Mouse (Mus musculus) ES-E14 (cell line): ENCODE results near the gene Bpifc. TPM values are rescaled to one million over a fixed set of nuclear protein-coding genes. Genes with fewer than 3 reads are reported as not detected.

ENCODE experiments used
- DNase-seq: peaks from one replicate; pipeline ENCODE4 v3.0.0-alpha.2; 2013; ENCODE audit warnings: low read depth, low spot score
- H3K27ac ChIP-seq: 2 replicates; pipeline ENCODE4 v1.5.1; 2012; ENCODE audit warnings: low read depth, mild to moderate bottlenecking, low read length, moderate library complexity, mixed read lengths; ENCODE audit not compliant: poor library complexity, insufficient read depth, severe bottlenecking
- H3K36me3 ChIP-seq: 2 replicates; pipeline ENCODE4 v1.6.1; 2012; ENCODE audit warnings: mild to moderate bottlenecking, low read length, moderate library complexity, mixed read lengths; ENCODE audit not compliant: control insufficient read depth, poor library complexity, insufficient read depth, severe bottlenecking
- H3K4me1 ChIP-seq, 2 experiments: fragments of 150-350 bp in 1 of 2; sonication (generic) in 1 of 2; 2 replicates each; pipeline ENCODE4 v1.6.1; 2012; ENCODE audit warnings: low read length in 2 of 2, mild to moderate bottlenecking in 1 of 2, mixed read lengths in 1 of 2; ENCODE audit not compliant: control insufficient read depth in 2 of 2, insufficient read depth in 2 of 2, poor library complexity in 1 of 2
- H3K4me3 ChIP-seq, 2 experiments: fragments of 150-350 bp in 1 of 2; sonication (generic) in 1 of 2; 2 replicates each; pipeline ENCODE4 v1.5.1; 2012; ENCODE audit warnings: low read length in 2 of 2, low read depth in 1 of 2, mild to moderate bottlenecking in 1 of 2, mixed read lengths in 1 of 2; ENCODE audit not compliant: insufficient read depth in 1 of 2, poor library complexity in 1 of 2, severe bottlenecking in 1 of 2
- H3K9ac ChIP-seq: 2 replicates; pipeline ENCODE4 v1.6.1; 2012; ENCODE audit warnings: low read depth, mild to moderate bottlenecking, low read length, mixed read lengths; ENCODE audit not compliant: poor library complexity, insufficient read depth, severe bottlenecking
- H3K9me3 ChIP-seq: fragments of 150-350 bp; sonication (generic); 2 replicates; pipeline ENCODE4 v1.6.1; 2012; ENCODE audit warnings: low read depth, mild to moderate bottlenecking, low read length; ENCODE audit not compliant: control insufficient read depth, insufficient read depth
- CHD2 ChIP-seq: IDR thresholded peaks from 2 replicates; pipeline ENCODE4 v1.6.1; 2014; ENCODE audit warnings: mild to moderate bottlenecking, low read depth, low read length, inconsistent platforms
- HCFC1 ChIP-seq: IDR thresholded peaks from 2 replicates; pipeline ENCODE4 v1.6.1; 2012; ENCODE audit warnings: low read length, inconsistent platforms, borderline replicate concordance; ENCODE audit not compliant: insufficient read depth
- MAFK ChIP-seq: IDR thresholded peaks from 2 replicates; pipeline ENCODE4 v1.6.1; 2014; ENCODE audit warnings: mild to moderate bottlenecking, low read depth, low read length, inconsistent platforms; ENCODE audit not compliant: insufficient read depth
- ZC3H11A ChIP-seq: IDR thresholded peaks from 2 replicates; pipeline ENCODE4 v1.6.1; 2012; ENCODE audit warnings: low read depth, mild to moderate bottlenecking, inconsistent platforms, low read length, borderline replicate concordance
- ZNF384 ChIP-seq: IDR thresholded peaks from 2 replicates; pipeline ENCODE4 v1.6.1; 2012; ENCODE audit warnings: low read depth, low read length, inconsistent platforms
- in situ Hi-C, 2 experiments: fragments of 600-800 bp; cut with MboI; formaldehyde crosslinking; loops; one replicate each; pipeline ENCODE4 v1.15.1; 2025; ENCODE audit warnings: low sequenced_read_pairs in 2 of 2, inconsistent platforms in 1 of 2; ENCODE audit not compliant: unreplicated experiment in 2 of 2
- total RNA-seq: library from RNA; depleted of rRNA; stranded (reverse); fragments of 300-350 nt; gene quantifications from 2 replicates; pipeline ENCODE4 v1.2.3, GENCODE M21; 2012

Bpifc gene
- total RNA-seq, 1 experiment = not detected

DNA sequence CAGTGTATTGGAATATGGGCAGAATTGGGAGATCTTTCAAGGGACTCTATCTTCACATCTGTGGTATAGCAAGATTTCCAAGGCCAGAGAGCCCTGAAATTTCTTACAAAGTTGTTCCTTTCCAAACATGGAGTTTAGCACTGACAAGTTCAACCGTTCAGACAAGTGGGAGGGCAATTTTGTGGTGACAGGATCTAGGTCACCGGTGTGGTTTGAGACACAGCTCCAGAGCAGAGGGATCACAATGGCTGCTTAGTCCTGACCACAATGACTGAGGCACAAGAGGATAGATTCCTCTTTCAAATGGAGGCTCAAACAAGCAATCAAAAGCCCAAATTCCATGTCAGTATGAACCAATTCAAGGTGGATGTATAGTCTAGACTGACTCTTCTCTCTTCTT, 523 bp downstream of the Bpifc start:
- in situ Hi-C loops = no loop called here
- no peak overlapping the region for H3K9ac ChIP-seq

GRCm38 (mm10) chr10:86010636-86011035, 1.1 kb downstream of the Bpifc start:
- in situ Hi-C loops = no loop called here
- no peaks in the 10 kb centered on the region for H3K9me3 ChIP-seq
- no peak overlapping the region for H3K4me3 ChIP-seq
- H3K4me1 ChIP-seq = no peaks in the 10 kb centered on the region
- TF ChIP-seq HCFC1 (no peak), MAFK (no peak), ZC3H11A (no peak), CHD2 (no peak), ZNF384 (no peak)
- no peak overlapping the region for H3K27ac ChIP-seq
- H3K36me3 ChIP-seq = no peaks in the 10 kb centered on the region
- no peak overlapping the region for H3K9ac ChIP-seq
- DNase-seq = no peak

More for the DNA sequence above, 523 bp downstream of the Bpifc start:
- Histone ChIP-seq H3K9me3 (no peaks in the 10 kb centered on the region), H3K4me1 (no peaks in the 10 kb centered on the region), H3K27ac (no peak overlapping the region), H3K4me3 (no peak overlapping the region), H3K36me3 (no peaks in the 10 kb centered on the region)
- no peak for DNase-seq
- no peak for TF ChIP-seq ZC3H11A

DNA sequence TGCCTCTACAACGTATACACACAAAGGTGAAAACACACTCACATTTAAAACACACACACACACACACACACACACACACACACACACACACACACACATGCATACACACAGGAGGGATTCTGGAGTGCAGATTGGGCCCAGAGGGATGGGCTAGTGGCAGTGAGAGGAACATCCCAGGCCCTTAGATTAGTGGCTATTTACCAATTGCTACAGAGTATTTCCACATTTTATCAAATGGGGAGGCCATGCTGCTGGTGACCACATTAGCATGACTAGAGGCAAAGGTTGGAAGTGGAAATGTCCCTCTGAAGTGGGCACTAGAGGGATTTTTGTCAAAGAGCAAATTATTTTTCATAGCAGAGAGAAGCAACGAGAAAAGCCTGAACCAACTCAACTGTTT, 2.0 kb downstream of the Bpifc start:
- Histone ChIP-seq H3K4me1 (no peaks in the 10 kb centered on the region), H3K9ac (no peak overlapping the region), H3K9me3 (no peaks in the 10 kb centered on the region), H3K27ac (no peak overlapping the region), H3K36me3 (no peaks in the 10 kb centered on the region), H3K4me3 (no peak overlapping the region)
- in situ Hi-C loops = no loop called here
- no peak for DNase-seq
- TF ChIP-seq HCFC1 = no peak
- no peak for TF ChIP-seq ZNF384
- no peak for TF ChIP-seq MAFK
- TF ChIP-seq CHD2 = no peak
- no peak for TF ChIP-seq ZC3H11A

- H3K9ac ChIP-seq = no peak overlapping the region
- no peak overlapping the region for H3K27ac ChIP-seq
- in situ Hi-C loops = no loop called here
- no peak overlapping the region for H3K4me3 ChIP-seq
- H3K9me3 ChIP-seq = no peaks in the 10 kb centered on the region
- H3K4me1 ChIP-seq = no peaks in the 10 kb centered on the region
- DNase-seq = no peak
- H3K36me3 ChIP-seq = no peaks in the 10 kb centered on the region
- TF ChIP-seq CHD2 (no peak), ZNF384 (no peak), MAFK (no peak), HCFC1 (no peak), ZC3H11A (no peak)
Measured at GRCm38 (mm10) chr10:86006455-86006854, 5.2 kb downstream of the Bpifc start.

GRCm38 (mm10) chr10:86000447-86000846, 11.2 kb downstream of the Bpifc start:
- no peak overlapping the region for H3K4me3 ChIP-seq
- no peak overlapping the region for H3K27ac ChIP-seq
- in situ Hi-C loops = no loop called here
- no peaks in the 10 kb centered on the region for H3K9me3 ChIP-seq
- no peak overlapping the region for H3K9ac ChIP-seq
- no peaks in the 10 kb centered on the region for H3K36me3 ChIP-seq
- H3K4me1 ChIP-seq = no peaks in the 10 kb centered on the region
- no peak for DNase-seq
- no peak for TF ChIP-seq MAFK
- no peak for TF ChIP-seq ZC3H11A
- TF ChIP-seq HCFC1 = no peak
- no peak for TF ChIP-seq CHD2
- no peak for TF ChIP-seq ZNF384
